Mouse (Mus musculus): ENCODE results near the gene Supt16.

- TF ChIP-seq CTCF (IDR thresholded peaks at IDR 0.05; ENCODE audit: control insufficient read depth, insufficient read depth, insufficient replicate concordance, low read depth, low read length) (no peak), POLR2A (IDR thresholded peaks at IDR 0.05; ENCODE audit: control insufficient read depth, low read depth, low read length) (no peak)
Observed at GRCm38 (mm10) chr14:52160911-52161310, 36.3 kb downstream of the Supt16 start.
